Mouse (Mus musculus): ENCODE measurements at regions not wholly inside any gene's neighbourhood (a gene's known extent, or its start where the extent isn't known, plus 50 kb on each side); places are given as distances from the start of the nearest gene placed in this dataset.
"Not testable (repeated sequence)": the region's sequence is repeated elsewhere in the genome, so short reads cannot be mapped to it uniquely, and the experiment has no call there.

- ATAC-seq (replicated peaks; ENCODE audit: low FRiP score, low TSS enrichment, low read depth) (no peak), DNase-seq (ENCODE audit: low spot score) (no peak)
- no peaks in the 10 kb centered on the region for H3K27me3 ChIP-seq (replicated peaks; ENCODE audit: control insufficient read depth, insufficient read depth, low read length)
- H3K4me3 ChIP-seq (ENCODE audit: low read depth, low read length): no peak overlapping the region
- no peak overlapping the region for H3K4me2 ChIP-seq (ENCODE audit: low read length)
- no peaks in the 10 kb centered on the region for H3K9me3 ChIP-seq (ENCODE audit: control insufficient read depth, low read length)
- no peak overlapping the region for H3K27ac ChIP-seq (ENCODE audit: low read depth)
- H3K9ac ChIP-seq (ENCODE audit: low read length): no peak overlapping the region
- H3K4me1 ChIP-seq (replicated peaks; ENCODE audit: control insufficient read depth, insufficient read depth, low read length): no peaks in the 10 kb centered on the region
- no peaks in the 10 kb centered on the region for H3K36me3 ChIP-seq (ENCODE audit: control insufficient read depth, insufficient read depth, low read length)
Observed at GRCm38 (mm10) chr3:50631286-50631685, 187.9 kb upstream of the Slc7a11 start.

GRCm38 (mm10) chr3:50628092-50628696 is 184.8 kb upstream of the Slc7a11 start:
- H3K27ac ChIP-seq (ENCODE audit: low read depth): no peak overlapping the region
- no peaks in the 10 kb centered on the region for H3K27me3 ChIP-seq (replicated peaks; ENCODE audit: control insufficient read depth, insufficient read depth, low read length)
- no peaks in the 10 kb centered on the region for H3K36me3 ChIP-seq (ENCODE audit: control insufficient read depth, insufficient read depth, low read length)
- H3K4me3 ChIP-seq (ENCODE audit: low read depth, low read length): no peak overlapping the region
- H3K9me3 ChIP-seq (ENCODE audit: control insufficient read depth, low read length): no peaks in the 10 kb centered on the region
- no peak for DNase-seq (ENCODE audit: low spot score)
- H3K4me1 ChIP-seq (replicated peaks; ENCODE audit: control insufficient read depth, insufficient read depth, low read length): no peaks in the 10 kb centered on the region
- ATAC-seq (replicated peaks; ENCODE audit: low FRiP score, low TSS enrichment, low read depth): no peak
- WGBS: 90% methylated on average over 9 of the region's 9 CpGs
- H3K9ac ChIP-seq (ENCODE audit: low read length): no peak overlapping the region
- no peak overlapping the region for H3K4me2 ChIP-seq (ENCODE audit: low read length)

GRCm38 (mm10) chr3:50621176-50621575 is 177.8 kb upstream of the Slc7a11 start:
- H3K4me1 ChIP-seq (replicated peaks; ENCODE audit: control insufficient read depth, insufficient read depth, low read length); H3K27me3 ChIP-seq (replicated peaks; ENCODE audit: control insufficient read depth, insufficient read depth, low read length); H3K9ac ChIP-seq (ENCODE audit: low read length); H3K27ac ChIP-seq (ENCODE audit: low read depth); DNase-seq (ENCODE audit: low spot score); ATAC-seq (replicated peaks; ENCODE audit: low FRiP score, low TSS enrichment, low read depth); H3K4me3 ChIP-seq (ENCODE audit: low read depth, low read length); H3K36me3 ChIP-seq (ENCODE audit: control insufficient read depth, insufficient read depth, low read length); H3K4me2 ChIP-seq (ENCODE audit: low read length); H3K9me3 ChIP-seq (ENCODE audit: control insufficient read depth, low read length): not testable (repeated sequence)
- WGBS: 72% methylated on average over 3 of the region's 3 CpGs

- 76% methylated on average over 6 of the region's 6 CpGs for WGBS
- H3K4me2 ChIP-seq (ENCODE audit: low read length): no peak overlapping the region
- no peak for DNase-seq (ENCODE audit: low spot score)
- H3K9ac ChIP-seq (ENCODE audit: low read length): no peak overlapping the region
- ATAC-seq (replicated peaks; ENCODE audit: low FRiP score, low TSS enrichment, low read depth): no peak
- no peaks in the 10 kb centered on the region for H3K9me3 ChIP-seq (ENCODE audit: control insufficient read depth, low read length)
- H3K4me3 ChIP-seq (ENCODE audit: low read depth, low read length): no peak overlapping the region
- H3K27ac ChIP-seq (ENCODE audit: low read depth): no peak overlapping the region
- H3K4me1 ChIP-seq (replicated peaks; ENCODE audit: control insufficient read depth, insufficient read depth, low read length): no peaks in the 10 kb centered on the region
- no peaks in the 10 kb centered on the region for H3K36me3 ChIP-seq (ENCODE audit: control insufficient read depth, insufficient read depth, low read length)
- no peaks in the 10 kb centered on the region for H3K27me3 ChIP-seq (replicated peaks; ENCODE audit: control insufficient read depth, insufficient read depth, low read length)
Observed at GRCm38 (mm10) chr3:50619061-50619460, 175.6 kb upstream of the Slc7a11 start.

GRCm38 (mm10) chr3:50615384-50616285 is 172.2 kb upstream of the Slc7a11 start:
- ATAC-seq (replicated peaks; ENCODE audit: low FRiP score, low TSS enrichment, low read depth) (no peak), DNase-seq (ENCODE audit: low spot score) (no peak)
- 65% methylated on average over 8 of the region's 8 CpGs for WGBS

GRCm38 (mm10) chr3:50613011-50613410 is 169.6 kb upstream of the Slc7a11 start:
- no peak overlapping the region for H3K9ac ChIP-seq (ENCODE audit: low read length)
- no peak overlapping the region for H3K4me2 ChIP-seq (ENCODE audit: low read length)
- DNase-seq (ENCODE audit: low spot score) (no peak), ATAC-seq (replicated peaks; ENCODE audit: low FRiP score, low TSS enrichment, low read depth) (no peak)
- no peaks in the 10 kb centered on the region for H3K9me3 ChIP-seq (ENCODE audit: control insufficient read depth, low read length)
- H3K27me3 ChIP-seq (replicated peaks; ENCODE audit: control insufficient read depth, insufficient read depth, low read length): no peaks in the 10 kb centered on the region
- H3K36me3 ChIP-seq (ENCODE audit: control insufficient read depth, insufficient read depth, low read length): no peaks in the 10 kb centered on the region
- 70% methylated on average over 2 of the region's 2 CpGs for WGBS
- H3K4me3 ChIP-seq (ENCODE audit: low read depth, low read length): no peak overlapping the region
- no peaks in the 10 kb centered on the region for H3K4me1 ChIP-seq (replicated peaks; ENCODE audit: control insufficient read depth, insufficient read depth, low read length)
- H3K27ac ChIP-seq (ENCODE audit: low read depth): no peak overlapping the region

More at GRCm38 (mm10) chr3:50615384-50616285, 172.2 kb upstream of the Slc7a11 start:
- Histone ChIP-seq H3K4me2 (ENCODE audit: low read length) (no peak overlapping the region), H3K9me3 (ENCODE audit: control insufficient read depth, low read length) (no peaks in the 10 kb centered on the region), H3K27me3 (replicated peaks; ENCODE audit: control insufficient read depth, insufficient read depth, low read length) (no peaks in the 10 kb centered on the region), H3K27ac (ENCODE audit: low read depth) (no peak overlapping the region), H3K9ac (ENCODE audit: low read length) (no peak overlapping the region), H3K4me3 (ENCODE audit: low read depth, low read length) (no peak overlapping the region), H3K36me3 (ENCODE audit: control insufficient read depth, insufficient read depth, low read length) (no peaks in the 10 kb centered on the region), H3K4me1 (replicated peaks; ENCODE audit: control insufficient read depth, insufficient read depth, low read length) (no peaks in the 10 kb centered on the region)

- no peak overlapping the region for H3K27ac ChIP-seq (ENCODE audit: low read depth)
- H3K4me2 ChIP-seq (ENCODE audit: low read length): no peak overlapping the region
- ATAC-seq (replicated peaks; ENCODE audit: low FRiP score, low TSS enrichment, low read depth) (no peak), DNase-seq (ENCODE audit: low spot score) (no peak)
- no peak overlapping the region for H3K9ac ChIP-seq (ENCODE audit: low read length)
- no peaks in the 10 kb centered on the region for H3K4me1 ChIP-seq (replicated peaks; ENCODE audit: control insufficient read depth, insufficient read depth, low read length)
- no peaks in the 10 kb centered on the region for H3K9me3 ChIP-seq (ENCODE audit: control insufficient read depth, low read length)
- 60% methylated on average over 11 of the region's 11 CpGs for WGBS
- H3K4me3 ChIP-seq (ENCODE audit: low read depth, low read length): no peak overlapping the region
- no peaks in the 10 kb centered on the region for H3K27me3 ChIP-seq (replicated peaks; ENCODE audit: control insufficient read depth, insufficient read depth, low read length)
- H3K36me3 ChIP-seq (ENCODE audit: control insufficient read depth, insufficient read depth, low read length): no peaks in the 10 kb centered on the region
Observed at GRCm38 (mm10) chr3:50609341-50610012, 166.1 kb upstream of the Slc7a11 start.

GRCm38 (mm10) chr3:50607736-50608135 is 164.3 kb upstream of the Slc7a11 start:
- no peak for DNase-seq (ENCODE audit: low spot score)
- WGBS: 50% methylated on average over 7 of the region's 7 CpGs
- no peak overlapping the region for H3K27ac ChIP-seq (ENCODE audit: low read depth)

More at GRCm38 (mm10) chr3:50607736-50608135, 164.3 kb upstream of the Slc7a11 start:
- Histone ChIP-seq H3K4me3 (ENCODE audit: low read depth, low read length) (no peak overlapping the region), H3K4me2 (ENCODE audit: low read length) (no peak overlapping the region), H3K9ac (ENCODE audit: low read length) (no peak overlapping the region), H3K36me3 (ENCODE audit: control insufficient read depth, insufficient read depth, low read length) (no peaks in the 10 kb centered on the region), H3K4me1 (replicated peaks; ENCODE audit: control insufficient read depth, insufficient read depth, low read length) (no peaks in the 10 kb centered on the region), H3K9me3 (ENCODE audit: control insufficient read depth, low read length) (no peaks in the 10 kb centered on the region), H3K27me3 (replicated peaks; ENCODE audit: control insufficient read depth, insufficient read depth, low read length) (no peaks in the 10 kb centered on the region)
- ATAC-seq (replicated peaks; ENCODE audit: low FRiP score, low TSS enrichment, low read depth): no peak

All from intestine, embryonic 14.5 days (tissue).